Mouse (Mus musculus): ENCODE data around the gene Dio3. TPM values are rescaled to one million over a fixed set of nuclear protein-coding genes. Genes with fewer than 3 reads are reported as not detected.

The Dio3 gene
- not detected in 2 replicates for polyA plus RNA-seq (2014; fragmentation: Nextera tagmentation; extraction: Ambion mirVana)

- DNase-seq (ENCODE audit: low spot score) (peak; percentile 60), ATAC-seq (replicated peaks; ENCODE audit: low FRiP score) (peak; percentile 67)
- Histone ChIP-seq H3K4me3 (ENCODE audit: low read depth, low read length) (peak within 1 kb of the TSS; percentile 47), H3K27ac (ENCODE audit: low read depth, low read length) (no peak within 1 kb of the TSS), H3K36me3 (ENCODE audit: control insufficient read depth, insufficient read depth, low read length) (no peaks in the 10 kb centered on the region), H3K27me3 (replicated peaks; ENCODE audit: control insufficient read depth, insufficient read depth, low read length) (peaks cover 86% of the 10 kb centered on the region), H3K4me2 (peak within 1 kb of the TSS; percentile 59), H3K4me1 (replicated peaks; ENCODE audit: control insufficient read depth, insufficient read depth, low read length) (no peaks in the 10 kb centered on the region), H3K9me3 (ENCODE audit: control insufficient read depth, low read length) (no peaks in the 10 kb centered on the region), H3K9ac (ENCODE audit: low read depth, low read length) (peak within 1 kb of the TSS; percentile 20; the same call in 1 of the 2 replicates)
- 3% methylated on average over 34 of the region's 34 CpGs for WGBS
Observed at GRCm38 (mm10) chr12:110278853-110279252, at the start of gene Dio3. Gene Dio3, plus strand, starts transcription at chr12:110279068.

GRCm38 (mm10) chr12:110230296-110230695 is 48.6 kb upstream of the Dio3 start:
- DNase-seq (ENCODE audit: low spot score), result no peak
- no peak overlapping the region for H3K4me3 ChIP-seq (ENCODE audit: low read depth, low read length)
- H3K9ac ChIP-seq (ENCODE audit: low read depth, low read length), result no peak overlapping the region
- no peaks in the 10 kb centered on the region for H3K9me3 ChIP-seq (ENCODE audit: control insufficient read depth, low read length)
- H3K36me3 ChIP-seq (ENCODE audit: control insufficient read depth, insufficient read depth, low read length), result no peaks in the 10 kb centered on the region
- H3K27ac ChIP-seq (ENCODE audit: low read depth, low read length), result no peak overlapping the region
- no peak overlapping the region for H3K4me2 ChIP-seq
- H3K27me3 ChIP-seq (replicated peaks; ENCODE audit: control insufficient read depth, insufficient read depth, low read length), result no peaks in the 10 kb centered on the region
- 70% methylated on average over 7 of the region's 7 CpGs for WGBS
- ATAC-seq (replicated peaks; ENCODE audit: low FRiP score), result 0 out of 2 replicates have a peak, but pooled peaks have one; percentile 29
- H3K4me1 ChIP-seq (replicated peaks; ENCODE audit: control insufficient read depth, insufficient read depth, low read length), result no peaks in the 10 kb centered on the region; the same call in 1 of the 2 replicates

DNA sequence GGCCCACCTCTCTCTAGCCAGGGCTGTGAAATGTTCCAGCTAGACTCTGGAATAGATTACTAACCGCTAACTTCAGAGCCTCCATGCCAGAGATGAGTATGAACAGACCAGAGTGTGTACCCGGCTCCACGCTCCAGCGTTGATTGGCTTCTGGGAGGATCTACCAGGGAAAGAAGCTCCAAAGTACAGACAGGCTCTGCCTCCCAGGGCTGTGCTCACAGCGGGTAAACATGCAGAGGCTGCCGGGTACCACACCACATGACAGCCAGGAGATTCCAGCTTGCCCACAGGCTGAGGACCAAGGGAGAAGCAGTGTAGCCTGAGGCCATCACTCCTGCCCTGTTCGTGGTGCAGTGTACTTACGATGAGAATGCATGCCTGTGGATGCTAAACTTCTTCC is 48.1 kb upstream of the Dio3 start:
- no peak overlapping the region for H3K4me2 ChIP-seq
- H3K27ac ChIP-seq (ENCODE audit: low read depth, low read length), result no peak overlapping the region
- 68% methylated on average over 8 of the region's 8 CpGs for WGBS
- no peaks in the 10 kb centered on the region for H3K9me3 ChIP-seq (ENCODE audit: control insufficient read depth, low read length)
- H3K9ac ChIP-seq (ENCODE audit: low read depth, low read length), result no peak overlapping the region
- peak; percentile 58; the same call in 1 of the 2 replicates for ATAC-seq (replicated peaks; ENCODE audit: low FRiP score)
- H3K36me3 ChIP-seq (ENCODE audit: control insufficient read depth, insufficient read depth, low read length), result no peaks in the 10 kb centered on the region
- no peaks in the 10 kb centered on the region; the same call in 1 of the 2 replicates for H3K4me1 ChIP-seq (replicated peaks; ENCODE audit: control insufficient read depth, insufficient read depth, low read length)
- no peak overlapping the region for H3K4me3 ChIP-seq (ENCODE audit: low read depth, low read length)
- DNase-seq (ENCODE audit: low spot score), result no peak
- H3K27me3 ChIP-seq (replicated peaks; ENCODE audit: control insufficient read depth, insufficient read depth, low read length), result no peaks in the 10 kb centered on the region

DNA sequence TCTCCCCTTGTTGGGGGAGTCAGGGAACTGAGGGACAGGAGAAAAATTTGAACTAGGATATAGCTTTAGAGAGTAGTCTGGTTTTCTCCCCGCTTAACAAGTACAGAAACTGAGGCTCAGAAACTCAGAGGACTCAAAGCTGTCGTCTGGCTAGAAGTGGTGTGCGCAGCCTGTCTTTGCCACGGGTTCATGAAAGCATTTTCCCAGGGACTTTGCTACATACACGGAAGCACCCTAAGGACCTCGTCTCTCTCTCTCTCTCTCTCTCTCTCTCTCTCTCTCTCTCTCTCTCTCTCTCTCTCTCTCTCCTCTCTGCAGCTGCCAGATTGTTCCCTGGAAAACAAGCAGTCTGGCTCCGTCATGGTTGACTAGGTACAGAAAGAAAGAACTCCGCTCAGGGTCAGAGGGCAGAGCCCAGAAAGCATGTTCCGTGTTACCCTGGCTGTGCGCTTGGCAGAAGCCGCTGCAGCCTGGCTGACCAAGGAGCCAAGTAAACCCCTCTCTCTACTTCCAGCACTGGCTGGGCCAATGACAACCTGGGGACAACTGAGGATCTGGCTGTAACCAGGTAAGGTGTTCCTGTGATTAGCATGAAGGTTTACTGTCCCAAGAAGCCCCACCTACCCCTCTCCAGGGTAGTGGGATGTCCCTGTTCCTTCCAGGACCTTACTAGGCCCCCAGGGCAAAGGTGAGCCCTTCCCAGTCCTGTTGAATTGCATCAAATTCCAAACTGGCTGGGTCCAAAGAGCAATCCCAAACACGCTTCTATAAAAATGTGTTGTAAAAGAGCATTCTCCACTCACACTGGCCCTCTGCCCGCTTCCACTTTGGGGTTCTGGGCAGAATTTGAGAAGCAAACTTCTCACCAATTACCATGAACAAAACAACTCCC is 46.9 kb upstream of the Dio3 start:
- 82% methylated on average over 13 of the region's 13 CpGs for WGBS
- no peaks in the 10 kb centered on the region; the same call in 1 of the 2 replicates for H3K4me1 ChIP-seq (replicated peaks; ENCODE audit: control insufficient read depth, insufficient read depth, low read length)
- no peak for ATAC-seq (replicated peaks; ENCODE audit: low FRiP score)
- DNase-seq (ENCODE audit: low spot score), result no peak
- no peaks in the 10 kb centered on the region for H3K27me3 ChIP-seq (replicated peaks; ENCODE audit: control insufficient read depth, insufficient read depth, low read length)
- no peak overlapping the region for H3K4me3 ChIP-seq (ENCODE audit: low read depth, low read length)
- H3K9me3 ChIP-seq (ENCODE audit: control insufficient read depth, low read length), result no peaks in the 10 kb centered on the region
- no peak overlapping the region for H3K9ac ChIP-seq (ENCODE audit: low read depth, low read length)
- no peak overlapping the region for H3K27ac ChIP-seq (ENCODE audit: low read depth, low read length)
- no peaks in the 10 kb centered on the region for H3K36me3 ChIP-seq (ENCODE audit: control insufficient read depth, insufficient read depth, low read length)
- H3K4me2 ChIP-seq, result no peak overlapping the region

- H3K4me1 ChIP-seq (replicated peaks; ENCODE audit: control insufficient read depth, insufficient read depth, low read length), result no peaks in the 10 kb centered on the region
- WGBS, result 89% methylated on average over 4 of the region's 4 CpGs
- no peak for ATAC-seq (replicated peaks; ENCODE audit: low FRiP score)
- no peak overlapping the region for H3K27ac ChIP-seq (ENCODE audit: low read depth, low read length)
- H3K27me3 ChIP-seq (replicated peaks; ENCODE audit: control insufficient read depth, insufficient read depth, low read length), result no peaks in the 10 kb centered on the region
- no peak for DNase-seq (ENCODE audit: low spot score)
- H3K4me3 ChIP-seq (ENCODE audit: low read depth, low read length), result no peak overlapping the region
- H3K4me2 ChIP-seq, result no peak overlapping the region
- no peaks in the 10 kb centered on the region for H3K36me3 ChIP-seq (ENCODE audit: control insufficient read depth, insufficient read depth, low read length)
- no peaks in the 10 kb centered on the region for H3K9me3 ChIP-seq (ENCODE audit: control insufficient read depth, low read length)
- no peak overlapping the region for H3K9ac ChIP-seq (ENCODE audit: low read depth, low read length)
Observed at GRCm38 (mm10) chr12:110235908-110236307, 43.0 kb upstream of the Dio3 start.

DNA sequence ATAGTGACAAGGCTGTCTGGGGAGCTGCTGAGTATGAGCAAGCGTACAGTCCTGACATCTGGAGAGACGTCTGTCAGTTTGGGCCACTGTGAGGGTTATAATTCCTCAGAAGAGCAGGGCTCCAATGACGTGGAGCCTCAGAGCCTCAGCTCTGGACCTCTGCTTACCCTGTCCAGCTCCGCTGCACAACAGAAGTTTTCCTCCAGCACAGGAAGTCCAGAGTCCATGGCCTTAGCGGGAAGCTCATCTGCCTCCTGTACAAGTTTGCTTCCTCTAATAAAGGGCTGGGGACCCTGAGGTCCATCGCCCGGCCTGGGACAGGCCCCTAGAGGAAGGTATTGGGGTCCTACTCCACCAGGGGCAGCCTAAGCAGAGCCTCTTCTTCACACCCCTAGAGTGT is 41.8 kb upstream of the Dio3 start:
- no peaks in the 10 kb centered on the region for H3K36me3 ChIP-seq (ENCODE audit: control insufficient read depth, insufficient read depth, low read length)
- ATAC-seq (replicated peaks; ENCODE audit: low FRiP score) (no peak), DNase-seq (ENCODE audit: low spot score) (no peak)
- H3K4me1 ChIP-seq (replicated peaks; ENCODE audit: control insufficient read depth, insufficient read depth, low read length), result no peaks in the 10 kb centered on the region
- no peak overlapping the region for H3K4me3 ChIP-seq (ENCODE audit: low read depth, low read length)
- no peaks in the 10 kb centered on the region for H3K27me3 ChIP-seq (replicated peaks; ENCODE audit: control insufficient read depth, insufficient read depth, low read length)
- H3K9ac ChIP-seq (ENCODE audit: low read depth, low read length), result no peak overlapping the region
- H3K27ac ChIP-seq (ENCODE audit: low read depth, low read length), result no peak overlapping the region
- H3K4me2 ChIP-seq, result no peak overlapping the region
- H3K9me3 ChIP-seq (ENCODE audit: control insufficient read depth, low read length), result no peaks in the 10 kb centered on the region
- WGBS, result 70% methylated on average over 7 of the region's 7 CpGs

GRCm38 (mm10) chr12:110239358-110239757 is 39.5 kb upstream of the Dio3 start:
- H3K27me3 ChIP-seq (replicated peaks; ENCODE audit: control insufficient read depth, insufficient read depth, low read length), result no peaks in the 10 kb centered on the region
- H3K9me3 ChIP-seq (ENCODE audit: control insufficient read depth, low read length), result no peaks in the 10 kb centered on the region
- H3K4me1 ChIP-seq (replicated peaks; ENCODE audit: control insufficient read depth, insufficient read depth, low read length), result no peaks in the 10 kb centered on the region
- ATAC-seq (replicated peaks; ENCODE audit: low FRiP score) (no peak), DNase-seq (ENCODE audit: low spot score) (no peak)
- H3K9ac ChIP-seq (ENCODE audit: low read depth, low read length), result no peak overlapping the region
- 88% methylated on average over 5 of the region's 5 CpGs for WGBS
- no peak overlapping the region for H3K4me2 ChIP-seq
- H3K27ac ChIP-seq (ENCODE audit: low read depth, low read length), result no peak overlapping the region
- H3K4me3 ChIP-seq (ENCODE audit: low read depth, low read length), result no peak overlapping the region
- no peaks in the 10 kb centered on the region for H3K36me3 ChIP-seq (ENCODE audit: control insufficient read depth, insufficient read depth, low read length)

DNA sequence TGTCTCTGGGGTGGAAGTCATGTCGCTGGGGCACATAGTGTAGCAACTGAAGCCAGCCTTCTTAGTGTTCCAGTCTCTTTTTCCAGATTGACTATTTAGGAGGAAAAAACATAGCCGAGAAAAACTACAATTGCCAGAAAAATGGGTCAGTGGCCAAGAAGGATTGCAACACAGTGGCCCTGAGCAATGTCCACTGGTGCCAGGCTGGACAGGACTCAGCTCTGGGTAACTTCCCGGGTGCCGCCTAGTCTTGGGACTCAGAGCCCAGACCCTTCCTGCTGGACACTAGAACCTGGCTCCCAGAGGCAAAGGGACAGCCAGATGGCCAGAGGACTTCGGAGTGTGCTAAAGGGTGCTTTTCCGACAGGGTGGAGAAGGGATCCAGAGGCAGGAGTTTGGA is 34.3 kb upstream of the Dio3 start:
- Histone ChIP-seq H3K36me3 (ENCODE audit: control insufficient read depth, insufficient read depth, low read length) (no peaks in the 10 kb centered on the region), H3K9me3 (ENCODE audit: control insufficient read depth, low read length) (no peaks in the 10 kb centered on the region), H3K4me3 (ENCODE audit: low read depth, low read length) (no peak overlapping the region), H3K9ac (ENCODE audit: low read depth, low read length) (no peak overlapping the region), H3K4me1 (replicated peaks; ENCODE audit: control insufficient read depth, insufficient read depth, low read length) (no peaks in the 10 kb centered on the region), H3K27ac (ENCODE audit: low read depth, low read length) (no peak overlapping the region), H3K4me2 (no peak overlapping the region), H3K27me3 (replicated peaks; ENCODE audit: control insufficient read depth, insufficient read depth, low read length) (no peaks in the 10 kb centered on the region)
- DNase-seq (ENCODE audit: low spot score) (no peak), ATAC-seq (replicated peaks; ENCODE audit: low FRiP score) (no peak)
- WGBS, result 82% methylated on average over 6 of the region's 6 CpGs

DNA sequence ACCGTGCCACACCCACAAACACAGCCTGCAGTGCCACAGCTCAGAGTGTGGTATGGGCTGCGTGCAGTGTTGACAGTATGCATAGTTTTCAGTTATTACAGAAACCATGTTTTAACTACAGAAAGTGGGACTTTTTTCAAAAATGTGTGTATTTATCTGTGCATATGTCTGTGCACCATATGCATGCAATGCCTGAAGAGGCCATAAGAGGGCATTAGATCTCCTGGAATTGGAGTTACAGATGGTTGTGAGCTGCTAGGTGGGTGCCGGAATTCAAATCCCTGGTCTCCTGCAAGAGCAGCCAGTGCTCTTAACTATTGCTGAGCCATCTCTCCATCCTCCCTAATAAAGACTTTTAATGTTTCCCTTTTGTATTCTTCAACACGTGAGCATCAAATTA is 33.4 kb upstream of the Dio3 start:
- no peaks in the 10 kb centered on the region for H3K27me3 ChIP-seq (replicated peaks; ENCODE audit: control insufficient read depth, insufficient read depth, low read length)
- DNase-seq (ENCODE audit: low spot score) (no peak), ATAC-seq (replicated peaks; ENCODE audit: low FRiP score) (no peak)
- H3K4me3 ChIP-seq (ENCODE audit: low read depth, low read length), result no peak overlapping the region
- H3K36me3 ChIP-seq (ENCODE audit: control insufficient read depth, insufficient read depth, low read length), result no peaks in the 10 kb centered on the region
- H3K4me2 ChIP-seq, result no peak overlapping the region
- 86% methylated on average over 4 of the region's 4 CpGs for WGBS
- H3K9me3 ChIP-seq (ENCODE audit: control insufficient read depth, low read length), result no peaks in the 10 kb centered on the region
- no peaks in the 10 kb centered on the region for H3K4me1 ChIP-seq (replicated peaks; ENCODE audit: control insufficient read depth, insufficient read depth, low read length)
- no peak overlapping the region for H3K27ac ChIP-seq (ENCODE audit: low read depth, low read length)
- no peak overlapping the region for H3K9ac ChIP-seq (ENCODE audit: low read depth, low read length)

Data from liver, embryonic 11.5 days (tissue).